Mouse (Mus musculus) sigmoid colon, adult 10 weeks (tissue): ENCODE measurements around the gene Cutc. TPM values are rescaled to one million over a fixed set of nuclear protein-coding genes. Genes with fewer than 3 reads are reported as not detected.

Experiments
- polyA plus RNA-seq: library from polyadenylated mRNA; stranded (reverse); fragments of 350-450 nt; fragmentation: Illumina TruSeq; extraction: RNeasy Lipid Tissue Mini Kit (QIAGEN cat#74804); gene quantifications from one replicate; pipeline ENCODE4 v1.2.3, GENCODE M21; 2014; ENCODE audit warnings: low read depth, low replicate concordance

Gene Cutc
- polyA plus RNA-seq, result 47.3 TPM

DNA sequence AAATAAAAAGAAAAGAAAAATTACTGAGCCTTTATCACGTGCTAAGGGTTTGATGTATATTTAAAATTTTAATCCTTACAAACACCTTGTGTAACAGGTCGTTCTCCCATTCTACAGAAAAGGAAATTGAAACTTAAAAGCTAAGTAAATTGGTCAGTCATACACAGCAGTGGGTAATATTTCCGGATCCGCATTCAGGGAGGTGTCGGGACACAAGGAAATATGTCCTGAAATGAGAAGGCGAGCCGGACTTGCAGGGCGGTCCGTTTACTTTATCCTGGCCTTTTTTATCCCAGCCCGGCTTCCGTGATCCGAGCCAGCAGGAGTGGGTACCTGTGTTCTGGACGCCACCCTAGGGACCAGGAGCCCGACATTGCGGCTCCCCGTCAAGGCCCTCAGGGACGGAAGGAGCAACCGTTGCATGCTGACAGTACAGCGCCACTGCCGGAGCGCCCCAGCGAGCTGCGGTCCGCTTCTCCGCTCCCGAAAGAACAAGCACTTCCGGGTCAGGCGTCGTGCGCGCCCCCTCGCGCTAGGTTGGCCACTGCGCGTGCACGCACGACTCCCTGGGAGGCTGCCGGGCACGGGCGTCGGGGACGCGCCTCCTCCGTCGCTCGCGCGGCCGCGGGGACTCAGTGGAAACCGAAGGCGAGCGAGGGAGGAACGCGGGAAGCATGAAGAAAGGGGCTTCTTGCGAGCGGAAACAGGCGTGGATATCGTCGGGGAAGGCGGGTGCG, at the start of gene Cutc, which contains the start of gene Cox15:
Gene Cutc (plus strand): TSS at position 508 of the 737 bp plus-strand sequence.
Gene Cox15 (minus strand): TSS at position 512 of the 737 bp plus-strand sequence.

DNA sequence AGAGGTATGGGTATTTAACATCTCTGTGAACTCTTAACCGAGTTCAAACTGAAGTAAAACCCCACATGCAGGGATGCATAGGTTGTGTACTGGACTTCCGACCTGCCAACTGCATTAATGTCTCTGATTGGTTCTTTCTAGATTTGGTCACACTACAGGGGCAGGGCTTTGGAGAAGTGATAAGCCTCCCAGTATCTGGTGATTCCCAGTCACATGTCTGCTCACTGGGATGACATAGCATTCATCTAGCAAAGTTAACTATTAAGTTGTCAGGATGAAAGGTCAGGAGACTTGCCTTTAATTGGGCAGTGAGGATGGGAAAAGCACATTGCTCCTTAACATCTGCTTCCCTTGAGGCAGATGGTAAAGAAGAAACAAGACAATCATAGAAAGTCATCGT, 29.2 kb downstream of the Cutc start, which contains the start of gene Abcc2:
Gene Abcc2 (plus strand): TSS at position 213 of the 400 bp plus-strand sequence.

Other genes with a start within 250 kb of the Cutc start
- gene Got1, start 228.4 kb upstream of the Cutc start, polyA plus RNA-seq, result 7.0 TPM
- gene Nkx2-3, start 140.7 kb upstream of the Cutc start, polyA plus RNA-seq, result 1.2 TPM
- gene Slc25a28, start 78.1 kb upstream of the Cutc start, polyA plus RNA-seq, result 5.8 TPM
- 8.1 TPM for gene Entpd7, start 63.3 kb upstream of the Cutc start, polyA plus RNA-seq
- 18.9 TPM for gene Cox15, start within 50 bp of the Cutc start, polyA plus RNA-seq
- gene Abcc2, start 29.2 kb downstream of the Cutc start, polyA plus RNA-seq, result 2.1 TPM
- 32.3 TPM for gene Dnmbp, start 187.2 kb downstream of the Cutc start, polyA plus RNA-seq
- gene Cpn1, start 233.6 kb downstream of the Cutc start, polyA plus RNA-seq, result 2.0 TPM